Mouse (Mus musculus): ENCODE data around the gene Axin1.

DNA sequence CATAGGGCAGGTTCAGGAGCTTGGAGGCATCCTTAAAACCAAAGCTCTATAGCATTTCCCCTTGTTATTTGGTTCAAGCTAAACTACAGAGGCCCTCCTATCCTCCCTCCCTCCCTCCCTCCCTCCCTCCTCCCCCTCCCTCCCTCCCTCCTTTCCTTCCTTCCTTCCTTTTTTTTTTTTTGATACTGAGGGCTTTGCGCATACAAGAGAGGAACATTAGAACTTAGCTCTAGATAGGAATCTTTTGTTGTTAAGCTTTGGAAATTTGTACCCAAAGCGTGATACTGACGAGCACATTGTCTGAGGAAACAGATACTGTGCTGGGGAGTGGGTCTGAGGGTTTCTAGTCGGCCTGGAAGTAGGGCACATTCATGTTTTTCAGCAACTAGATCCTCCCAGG is 32.9 kb upstream of the Axin1 start:
- TF ChIP-seq POLR2A (IDR thresholded peaks at IDR 0.05; ENCODE audit: borderline replicate concordance, insufficient read depth, low read length) (no peak), CTCF (IDR thresholded peaks at IDR 0.05; ENCODE audit: borderline replicate concordance, insufficient read depth, low read depth, low read length) (no peak)

Measured in cerebellum, adult 2 months (tissue).